Mouse (Mus musculus) lung, embryonic 16.5 days (tissue): ENCODE data around the gene Gbx1. TPM values are rescaled to one million over a fixed set of nuclear protein-coding genes. Genes with fewer than 3 reads are reported as not detected.

Source experiments
- polyA plus RNA-seq: library from polyadenylated mRNA; unstranded; fragments of >200 nt; fragmentation: Nextera tagmentation; extraction: Ambion mirVana; gene quantifications from 2 replicates; pipeline ENCODE4 v1.2.1, GENCODE M21; 2015

The Gbx1 gene
- polyA plus RNA-seq, 1 experiment from 2014 or later: not detected

Other genes starting within 250 kb of the Gbx1 start
- gene Kcnh2, start 175.6 kb downstream of the Gbx1 start, polyA plus RNA-seq: 5.6 and 6.5 TPM in 2 replicates
- 18.9 and 19.8 TPM in 2 replicates for gene Nos3, start 162.4 kb downstream of the Gbx1 start, polyA plus RNA-seq
- 0.46 and 0.49 TPM in 2 replicates for gene Atg9b, start 135.1 kb downstream of the Gbx1 start, polyA plus RNA-seq
- gene Abcb8, start 133.5 kb downstream of the Gbx1 start, polyA plus RNA-seq: 48.0 and 51.4 TPM in 2 replicates
- gene Asic3, start 113.8 kb downstream of the Gbx1 start, polyA plus RNA-seq: 0.19 TPM in 1 of 2 replicates, not detected in the other
- gene Cdk5, start 103.7 kb downstream of the Gbx1 start, polyA plus RNA-seq: 43.0 and 45.8 TPM in 2 replicates
- gene Slc4a2, start 103.4 kb downstream of the Gbx1 start, polyA plus RNA-seq: 45.1 and 48.9 TPM in 2 replicates
- gene Fastk, start 81.9 kb downstream of the Gbx1 start, polyA plus RNA-seq: 96.6 and 99.2 TPM in 2 replicates
- gene Tmub1, start 79.3 kb downstream of the Gbx1 start, polyA plus RNA-seq: 18.0 and 19.6 TPM in 2 replicates
- gene Agap3, start 75.0 kb downstream of the Gbx1 start, polyA plus RNA-seq: 18.6 and 22.1 TPM in 2 replicates
- gene Asb10, start 13.8 kb upstream of the Gbx1 start, polyA plus RNA-seq: 0.13 and 0.63 TPM in 2 replicates
- 0.14 TPM in 1 of 2 replicates, not detected in the other for gene 4931409K22Rik, start 29.6 kb upstream of the Gbx1 start, polyA plus RNA-seq
- 88.9 and 93.4 TPM in 2 replicates for gene Abcf2, start 50.3 kb upstream of the Gbx1 start, polyA plus RNA-seq
- gene Chpf2, start 59.5 kb upstream of the Gbx1 start, polyA plus RNA-seq: 19.4 and 20.2 TPM in 2 replicates
- gene Smarcd3, start 97.2 kb upstream of the Gbx1 start, polyA plus RNA-seq: 21.1 and 22.2 TPM in 2 replicates
- gene Nub1, start 158.3 kb upstream of the Gbx1 start, polyA plus RNA-seq: 39.0 and 40.0 TPM in 2 replicates
- 30.5 and 31.5 TPM in 2 replicates for gene Wdr86, start 203.5 kb upstream of the Gbx1 start, polyA plus RNA-seq
- 3.2 and 3.4 TPM in 2 replicates for gene Crygn, start 230.8 kb upstream of the Gbx1 start, polyA plus RNA-seq